Mouse (Mus musculus) stomach, postnatal 0 days (tissue): Measurements from ENCODE around the gene Cdon.

Source experiments
- CTCF ChIP-seq: IDR thresholded peaks from 2 replicates; pipeline ENCODE4 v1.5.1; 2016; ENCODE audit warnings: antibody characterized with exemption, low read depth, mild to moderate bottlenecking, moderate library complexity
- EP300 ChIP-seq: optimal IDR thresholded peaks from 2 replicates; pipeline ENCODE3; 2016; ENCODE audit warnings: antibody characterized with exemption

- TF ChIP-seq CTCF, result no peak
- no peak for TF ChIP-seq EP300
Observed at GRCm38 (mm10) chr9:35520631-35521348, 99.9 kb downstream of the Cdon start.
